9 mouse cellular contexts compared by ENCODE assay signal in genomic region chr6:114041097-114041910, GRCm38 (mm10). TPM values are rescaled to one million over a fixed set of nuclear protein-coding genes. Genes with fewer than 3 reads are reported as not detected.
DNase-seq lines count a peak whose midpoint lies in the region; ATAC-seq lines count a peak whose summit lies in the region.
"Had no signal": no experiment of that assay in that cellular context is flagged by ENCODE, and none has a peak within 500 bp of the region (broad histone marks: within the 10 kb centered on the region; RNA-seq: fewer than 3 reads in every experiment).

No protein-coding gene starts in this region.

- no peak overlapping the region for H3K27ac ChIP-seq in lung, embryonic 15.5 days
- H3K27ac ChIP-seq in neural tube, embryonic 11.5 days (ENCODE audit: low read depth, low read length), result no peak overlapping the region

- peak overlapping the region; percentile 60 for H3K4me2 ChIP-seq in lung, embryonic 15.5 days
- peak overlapping the region; percentile 87 for H3K4me2 ChIP-seq in neural tube, embryonic 11.5 days (ENCODE audit: low read depth)

- peaks cover 59% of the 10 kb centered on the region for H3K27me3 ChIP-seq in lung, embryonic 15.5 days
- peaks cover 32% of the 10 kb centered on the region for H3K27me3 ChIP-seq in neural tube, embryonic 11.5 days (ENCODE audit: control insufficient read depth, insufficient read depth, low read length)

- H3K9me3 ChIP-seq in lung, embryonic 15.5 days, result no peaks in the 10 kb centered on the region
- H3K9me3 ChIP-seq in neural tube, embryonic 11.5 days (ENCODE audit: control insufficient read depth, low read length), result no peaks in the 10 kb centered on the region

- H3K4me1 ChIP-seq in lung, embryonic 15.5 days, result no peaks in the 10 kb centered on the region
- H3K4me1 ChIP-seq in neural tube, embryonic 11.5 days (ENCODE audit: control insufficient read depth, insufficient read depth, low read length), result no peaks in the 10 kb centered on the region

- H3K36me3 ChIP-seq in lung, embryonic 15.5 days, result no peaks in the 10 kb centered on the region
- H3K36me3 ChIP-seq in neural tube, embryonic 11.5 days (ENCODE audit: control insufficient read depth, insufficient read depth, low read length), result no peaks in the 10 kb centered on the region

- no peak for DNase-seq in lung, postnatal 10 days
- peak; percentile 81 to 82 for DNase-seq in cerebellum, postnatal 25 days
- DNase-seq in heart, postnatal 4 days, result peak; percentile 5
- peak; percentile 33 for DNase-seq in layer of hippocampus, adult 9-11 months
- DNase-seq in neural tube, embryonic 11.5 days (ENCODE audit: low spot score), result peak; percentile 25
- DNase-seq in spleen, adult 12 weeks (ENCODE audit: low spot score), result no peak
- DNase-seq in c-Kit-positive CD71-positive TER-119-positive erythroid progenitor cells, embryonic 14.5 days (ENCODE audit: low spot score), result no peak

- ATAC-seq in lung, embryonic 15.5 days (ENCODE audit: borderline replicate concordance, extremely low read depth, low FRiP score, low TSS enrichment), result 0 out of 2 replicates have a peak, but pooled peaks have one; percentile 27
- no peak for ATAC-seq in neural tube, embryonic 11.5 days (ENCODE audit: insufficient read depth, low FRiP score, low TSS enrichment)
- ATAC-seq: Patski had no signal

- WGBS in lung, embryonic 15.5 days, result 2% methylated on average over 35 of the region's 39 CpGs
- WGBS in neural tube, embryonic 11.5 days, result 1% methylated on average over 39 of the region's 39 CpGs

- peak overlapping the region; percentile 31 for H3K4me3 ChIP-seq in lung, embryonic 15.5 days
- H3K4me3 ChIP-seq in neural tube, embryonic 11.5 days (ENCODE audit: low read depth, low read length), result peak overlapping the region; percentile 45

- no peak overlapping the region for H3K9ac ChIP-seq in lung, embryonic 15.5 days
- H3K9ac ChIP-seq in neural tube, embryonic 11.5 days (ENCODE audit: low read length), result peak overlapping the region; percentile 41

RNA-seq across cellular contexts. Expression of gene Atp2b2, which starts 1.1 kb away (rescaled TPM):
- 0.14 and 0.19 TPM in 2 replicates for polyA plus RNA-seq in lung, embryonic 15.5 days (2015; fragmentation: Nextera tagmentation; extraction: Ambion mirVana)
- total RNA-seq in heart, postnatal 4 days (2021), result 1 to 10 TPM in 1 of 2 experiments, under 1 TPM in 1; 0.88 to 1.2 TPM
- 4.6 and 5.2 TPM in 2 replicates for polyA plus RNA-seq in neural tube, embryonic 11.5 days (2014; fragmentation: Nextera tagmentation; extraction: Ambion mirVana)

Comparison
In these comparisons a context has a peak if more than half of its experiments do, and no peak if none do; other contexts are left out.
1. DNase-seq: peak in cerebellum, postnatal 25 days (2 of 2), heart, postnatal 4 days (single experiment), layer of hippocampus, adult 9-11 months (single experiment) and neural tube, embryonic 11.5 days (single experiment); none in lung, postnatal 10 days (single experiment), spleen, adult 12 weeks (single experiment) and c-Kit-positive CD71-positive TER-119-positive erythroid progenitor cells, embryonic 14.5 days (single experiment).